Mouse (Mus musculus): ENCODE measurements around the gene Dis3l2.

The Dis3l2 gene

DNA sequence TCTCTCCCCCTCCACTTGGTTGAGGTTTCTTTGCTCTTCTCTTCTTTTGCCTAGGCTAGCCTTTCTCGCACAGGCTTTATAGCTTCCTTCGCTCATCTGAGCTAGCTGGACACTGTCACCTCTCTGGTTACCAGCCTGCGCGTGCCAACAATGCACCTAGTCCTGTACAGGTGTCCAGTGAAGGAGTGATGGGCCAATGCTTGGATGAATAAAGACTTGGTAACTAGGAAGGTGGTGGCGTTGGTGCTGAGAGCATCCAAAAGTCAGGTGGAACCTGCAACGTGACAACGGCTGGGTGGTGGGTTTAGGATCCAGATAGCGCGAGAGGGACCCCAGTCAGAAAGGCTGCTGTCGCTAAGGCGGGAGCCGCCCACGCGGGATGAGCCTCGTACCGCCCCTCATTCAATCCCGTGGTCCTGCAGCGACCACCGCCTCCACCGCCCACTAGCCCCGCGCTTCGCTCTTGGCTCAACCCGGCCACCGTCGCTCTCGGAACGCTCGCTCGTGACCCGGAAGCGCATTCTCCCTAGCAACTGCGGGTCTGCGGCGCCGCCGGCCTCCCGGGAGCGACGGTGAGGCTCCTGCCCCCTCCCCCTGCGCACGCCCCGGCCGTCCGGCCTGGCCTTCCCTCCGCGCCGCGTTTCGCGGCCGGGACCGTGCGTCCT lies at the start of gene Dis3l2:
Gene Dis3l2, plus strand, starts transcription at position 509 of the 665 bp plus-strand sequence.
- in situ Hi-C loops (cut with MseI, MboI) = no loop called here

GRCm38 (mm10) chr1:86657071-86657470 lies 46.5 kb upstream of the Dis3l2 start:
- in situ Hi-C loops (cut with MseI, MboI) = loop anchor here in 1 of 2 experiments (25.0 kb wide), 1 partner anchor 380 kb away; no protein-coding TSS in a partner anchor

GRCm38 (mm10) chr1:86665091-86665490 lies 38.5 kb upstream of the Dis3l2 start:
- in situ Hi-C loops (cut with MseI, MboI) = loop anchor here (10.0 to 25.0 kb wide), 2 partner anchors 372 to 380 kb away; no protein-coding TSS in a partner anchor

GRCm38 (mm10) chr1:86669552-86670273 lies 33.9 kb upstream of the Dis3l2 start:
- in situ Hi-C loops (cut with MseI, MboI) = loop anchor here (10.0 to 25.0 kb wide), 2 partner anchors 368 to 375 kb away; no protein-coding TSS in a partner anchor

DNA sequence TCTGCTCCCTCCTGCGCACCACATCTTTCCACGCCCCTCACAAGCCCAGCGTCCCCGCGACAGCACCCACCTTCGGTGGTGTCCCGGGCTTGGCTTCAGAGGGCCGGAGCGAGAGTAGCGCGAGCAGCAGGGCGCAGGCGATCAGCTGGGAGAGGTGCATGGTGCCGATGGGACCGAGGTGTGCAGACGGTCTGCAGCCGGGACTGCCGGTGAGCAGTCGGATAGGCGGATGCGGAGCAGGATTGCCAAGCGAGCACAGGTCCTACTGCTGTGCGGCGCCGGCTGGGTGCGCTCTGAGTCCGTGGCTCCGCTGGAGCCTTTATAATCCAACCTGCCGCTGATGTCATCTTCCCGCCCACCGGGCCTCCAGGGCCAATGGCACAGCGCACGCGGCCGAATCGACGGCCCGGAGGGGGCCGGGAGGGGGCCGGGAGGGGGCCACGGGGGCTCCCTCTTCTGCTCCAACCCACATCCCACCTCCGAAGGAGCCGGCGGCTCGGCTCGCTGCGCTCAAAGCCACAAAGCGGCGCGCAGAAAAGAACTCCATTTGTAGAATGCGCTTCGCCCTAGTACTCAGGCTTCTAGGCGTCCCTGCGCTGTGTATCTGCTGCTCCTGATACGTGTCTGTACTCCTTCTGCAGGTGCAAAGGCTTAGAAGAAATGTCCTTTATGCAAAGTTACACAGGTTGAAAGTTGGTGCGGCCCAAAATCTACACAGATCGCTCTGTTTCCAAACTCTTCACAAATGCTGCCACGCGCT lies 33.1 kb upstream of the Dis3l2 start, which contains the start of gene Nppc:
Gene Nppc, minus strand, starts transcription at position 293 of the 760 bp plus-strand sequence.
- in situ Hi-C loops (cut with MseI, MboI) = loop anchor here in 1 of 2 experiments (25.0 kb wide), 1 partner anchor 367 kb away; no protein-coding TSS in a partner anchor

DNA sequence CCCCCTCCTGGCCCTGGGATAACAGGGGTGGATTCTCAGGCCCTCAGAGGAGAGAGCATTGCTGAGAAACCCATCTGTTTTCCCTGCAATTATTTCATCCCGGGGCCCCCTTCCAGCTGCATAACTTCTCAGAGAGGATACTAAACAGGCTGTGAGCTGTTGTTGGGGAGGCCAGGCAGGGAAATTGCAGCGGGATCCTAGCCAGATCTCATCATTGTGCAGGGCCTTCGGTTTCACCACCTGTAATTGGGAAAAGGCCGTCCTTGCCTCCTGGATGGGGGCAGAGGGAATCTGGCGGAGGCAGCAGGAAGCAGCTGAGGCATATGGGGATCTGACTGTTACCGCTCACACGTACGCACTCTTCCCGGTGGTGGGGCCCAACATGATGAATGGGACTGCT lies 29.2 kb upstream of the Dis3l2 start:
- in situ Hi-C loops (cut with MseI, MboI) = loop anchor here in 1 of 2 experiments (25.0 kb wide), 1 partner anchor 363 kb away; no protein-coding TSS in a partner anchor

GRCm38 (mm10) chr1:86675126-86675525 lies 28.5 kb upstream of the Dis3l2 start:
- in situ Hi-C loops (cut with MseI, MboI) = no loop called here

- in situ Hi-C loops (cut with MseI, MboI) = no loop called here
Measured at GRCm38 (mm10) chr1:86677624-86678023, 26.0 kb upstream of the Dis3l2 start.

DNA sequence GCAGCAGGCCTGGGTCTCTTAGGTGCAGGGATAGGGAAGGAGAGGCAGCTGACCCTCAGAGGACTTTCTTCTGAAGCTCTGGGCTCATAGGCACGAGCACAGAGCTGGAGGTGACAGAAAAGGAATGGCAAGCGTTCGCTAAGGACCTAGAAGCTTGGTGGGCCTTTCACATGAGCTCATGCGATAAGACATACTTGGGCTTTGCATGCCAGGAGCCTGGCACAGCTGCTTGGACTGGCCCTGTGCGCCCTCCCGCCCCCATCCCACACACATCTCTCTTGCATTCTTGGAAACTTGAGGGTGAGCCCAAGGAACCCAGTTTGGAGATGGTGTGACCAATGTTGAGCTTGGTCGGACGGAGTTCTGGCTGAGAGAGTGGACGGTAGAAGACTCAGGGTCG lies 24.9 kb upstream of the Dis3l2 start:
- in situ Hi-C loops (cut with MseI, MboI) = no loop called here

DNA sequence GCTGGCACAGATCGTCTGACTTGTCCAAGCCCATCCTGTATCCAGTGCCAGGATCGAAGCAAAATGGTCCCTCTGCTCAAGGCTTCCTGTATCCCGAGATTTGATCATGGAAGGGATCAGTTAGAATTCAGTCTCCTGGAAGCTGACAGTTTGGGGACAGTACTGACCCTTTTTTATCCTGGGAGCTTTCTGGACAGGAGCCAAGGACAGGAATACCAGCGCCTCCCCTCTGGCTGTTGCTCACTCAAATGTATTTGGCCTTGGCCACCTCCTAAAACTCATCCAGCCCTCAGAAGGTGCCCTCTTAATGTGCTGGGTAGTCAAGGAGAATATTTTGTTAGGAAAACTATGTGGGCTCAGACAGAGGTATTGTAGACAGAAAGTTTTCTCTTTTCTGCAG lies 16.4 kb upstream of the Dis3l2 start:
- in situ Hi-C loops (cut with MseI, MboI) = no loop called here

DNA sequence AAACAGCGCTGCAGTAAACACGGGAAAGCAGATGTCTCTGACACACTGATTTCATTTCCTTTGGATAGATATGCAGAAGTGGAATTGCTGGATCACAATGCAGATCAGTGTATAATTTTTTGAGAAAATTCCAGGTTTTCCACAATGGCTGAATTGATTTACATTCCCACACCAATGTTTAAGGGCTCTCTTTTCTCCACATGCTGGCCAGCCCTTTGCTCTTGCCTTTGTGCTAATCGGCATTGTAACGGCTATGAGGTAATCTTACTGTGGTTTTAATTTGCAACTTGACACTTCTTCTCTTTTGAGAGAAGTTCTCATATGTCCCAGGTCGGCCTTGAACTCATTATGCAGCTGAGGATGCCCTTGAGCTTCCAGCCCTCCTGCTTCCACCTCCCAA lies 12.6 kb upstream of the Dis3l2 start:
- in situ Hi-C loops (cut with MseI, MboI) = no loop called here

DNA sequence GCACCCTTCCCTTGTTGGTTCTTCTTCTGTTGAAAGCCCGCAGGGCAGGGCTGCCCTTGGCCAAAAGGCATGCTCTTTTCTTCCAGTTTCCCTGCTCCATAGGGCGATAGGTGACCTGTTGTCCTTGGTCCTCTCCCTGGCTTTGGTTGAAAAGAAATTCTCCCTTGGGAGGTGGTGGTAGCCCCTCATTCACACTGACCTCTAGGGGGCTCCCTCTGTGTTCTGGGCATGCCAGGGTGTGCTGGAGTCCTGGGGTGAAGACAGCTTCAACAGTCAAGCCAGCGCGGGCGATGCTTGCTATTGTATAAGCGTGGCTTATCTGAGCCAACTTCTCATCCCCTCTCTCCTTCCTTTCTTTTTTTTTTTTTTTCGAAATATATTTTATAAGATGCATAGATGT lies 6.7 kb upstream of the Dis3l2 start:
- in situ Hi-C loops (cut with MseI, MboI) = no loop called here

DNA sequence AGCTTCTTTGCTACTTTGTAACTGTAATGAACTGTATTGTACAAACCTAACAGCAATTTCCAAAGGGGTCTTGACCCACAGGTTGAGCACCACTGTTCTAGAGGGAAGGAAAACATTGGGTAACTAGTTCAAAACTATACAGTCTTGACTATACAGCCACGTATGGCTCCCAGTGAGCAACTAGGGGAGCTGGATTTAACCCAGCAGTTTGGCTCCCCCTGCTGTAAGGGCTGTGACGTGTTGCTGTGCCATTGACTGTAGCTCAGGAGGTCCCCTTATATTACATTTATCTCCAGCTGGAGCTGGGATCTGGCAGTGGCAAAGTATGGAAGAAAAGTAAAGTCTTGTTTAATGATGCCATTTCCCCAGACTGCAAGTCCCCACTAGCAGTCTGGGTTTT lies 4.9 kb upstream of the Dis3l2 start:
- in situ Hi-C loops (cut with MseI, MboI) = no loop called here

DNA sequence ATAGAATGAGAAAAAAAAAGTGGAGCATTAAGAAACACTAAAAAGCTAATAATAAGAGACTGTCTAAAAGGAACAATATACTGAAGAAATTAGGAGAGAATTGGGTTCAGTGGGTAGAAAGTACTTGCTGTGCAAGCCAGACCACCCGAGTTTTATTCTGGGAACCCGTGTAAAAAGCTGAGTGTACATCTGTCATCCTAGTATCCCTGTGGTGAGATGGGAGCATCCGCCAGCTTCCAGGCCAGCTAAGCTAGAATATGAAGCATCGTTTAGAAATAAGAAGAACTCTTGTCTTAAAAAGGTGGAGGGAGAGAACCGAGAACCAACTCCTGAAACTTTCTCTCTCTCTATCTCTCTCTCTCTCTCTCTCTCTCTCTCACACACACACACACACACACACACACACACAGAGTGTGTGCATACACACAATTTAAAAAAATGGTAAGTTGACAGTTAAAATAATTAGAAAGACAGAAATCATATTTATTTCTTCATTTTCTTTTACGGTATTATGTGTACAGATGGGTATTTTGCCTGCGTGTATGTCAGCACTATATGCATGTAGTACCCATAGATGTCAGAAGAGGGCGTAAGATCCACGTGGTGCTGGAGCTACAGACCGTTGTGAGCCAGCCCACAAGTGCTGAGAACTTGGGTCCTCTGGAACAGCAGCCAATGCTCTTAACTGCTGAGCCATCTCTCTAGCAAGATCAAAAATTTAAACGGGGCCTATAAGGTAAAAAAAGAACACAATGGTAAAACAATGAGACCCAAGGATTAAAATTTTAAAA lies 4.1 kb upstream of the Dis3l2 start:
- in situ Hi-C loops (cut with MseI, MboI) = no loop called here

DNA sequence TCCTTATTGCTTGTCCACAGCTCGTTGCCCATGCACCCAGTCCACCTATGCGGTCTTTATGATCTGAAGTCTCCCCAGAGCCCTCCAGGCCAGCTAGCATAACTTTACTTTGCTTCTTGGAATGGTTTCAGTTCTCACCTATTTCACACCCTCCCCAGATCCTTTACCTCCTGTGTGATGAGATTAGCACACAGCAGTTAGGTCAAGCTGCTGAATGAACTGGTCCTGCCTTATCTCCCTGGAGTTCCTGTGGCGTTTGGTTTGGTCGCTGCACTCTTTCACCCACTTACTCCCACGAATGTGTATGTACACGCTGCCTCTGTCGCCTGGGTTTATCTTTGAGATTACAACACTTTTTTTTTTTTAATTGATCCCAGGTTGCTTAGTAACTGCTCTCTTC lies 3.2 kb upstream of the Dis3l2 start:
- in situ Hi-C loops (cut with MseI, MboI) = no loop called here

GRCm38 (mm10) chr1:86703965-86704326 lies 338 bp downstream of the Dis3l2 start:
- in situ Hi-C loops (cut with MseI, MboI) = no loop called here

GRCm38 (mm10) chr1:86705461-86705860 lies 1.9 kb downstream of the Dis3l2 start:
- in situ Hi-C loops (cut with MseI, MboI) = no loop called here

- in situ Hi-C loops (cut with MseI, MboI) = no loop called here
Measured at GRCm38 (mm10) chr1:86709546-86709945, 5.9 kb downstream of the Dis3l2 start.

DNA sequence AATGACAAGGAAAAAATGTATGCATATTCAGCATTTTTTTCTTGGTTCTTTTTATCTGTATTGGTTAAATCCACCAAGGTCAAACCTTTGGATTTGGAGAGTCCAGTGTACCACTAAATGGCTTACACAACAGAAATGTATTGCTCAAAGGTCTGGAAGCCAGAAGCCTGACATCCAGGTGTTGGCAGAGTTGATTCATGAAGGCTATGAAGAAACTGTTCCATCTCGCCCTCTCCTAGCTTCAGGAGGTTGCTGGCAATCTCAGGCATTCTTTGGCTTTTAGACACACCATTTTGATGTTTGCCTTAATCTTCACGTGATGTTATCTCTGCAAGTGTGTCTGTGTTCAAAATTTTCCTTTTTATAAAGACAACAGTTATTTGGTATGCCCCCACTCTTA lies 8.4 kb downstream of the Dis3l2 start:
- in situ Hi-C loops (cut with MseI, MboI) = no loop called here

GRCm38 (mm10) chr1:86713054-86713453 lies 9.4 kb downstream of the Dis3l2 start:
- in situ Hi-C loops (cut with MseI, MboI) = no loop called here

- in situ Hi-C loops (cut with MseI, MboI) = no loop called here
Measured at GRCm38 (mm10) chr1:86718190-86718589, 14.6 kb downstream of the Dis3l2 start.

Data from mouse trophoblast stem cell (cell line).